Mouse (Mus musculus): ENCODE data around the gene Spag7.

DNA sequence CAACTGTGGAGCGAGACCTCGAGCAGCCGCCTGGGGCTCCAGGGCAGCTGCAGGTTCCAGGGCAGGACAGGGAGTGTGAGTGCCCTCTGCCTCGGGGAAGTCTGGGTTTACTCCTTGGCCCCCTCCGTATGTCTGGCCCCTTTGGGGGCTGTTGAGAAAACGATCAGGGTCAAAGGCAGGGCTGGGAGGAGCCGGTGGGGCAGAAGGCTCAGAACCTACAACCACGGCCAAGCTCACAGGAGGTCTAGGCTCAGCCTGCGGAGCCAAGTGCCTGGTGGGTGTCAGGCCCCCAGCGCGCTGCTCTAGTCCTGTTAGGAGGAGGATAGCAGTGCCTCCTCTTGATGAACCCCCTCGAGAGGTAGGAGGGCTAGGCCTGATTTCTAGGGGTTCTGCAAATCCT lies 12.0 kb upstream of the Spag7 start:
- TF ChIP-seq CTCF (IDR thresholded peaks at IDR 0.05; ENCODE audit: low read depth, low read length): no peak
- no peak for TF ChIP-seq POLR2A (IDR thresholded peaks at IDR 0.05; ENCODE audit: extremely low read depth, insufficient read depth, low read length)

Measured in liver, adult 2 months (tissue).